Mouse (Mus musculus): ENCODE measurements around the gene Ephb6. TPM values are rescaled to one million over a fixed set of nuclear protein-coding genes. Genes with fewer than 3 reads are reported as not detected.

The Ephb6 gene
- polyA plus RNA-seq, 1 experiment from 2014 or later, result 43.7 TPM

GRCm38 (mm10) chr6:41658487-41658886 is 53.2 kb downstream of the Ephb6 start:
- Histone ChIP-seq H3K27ac (no peak overlapping the region), H3K4me3 (no peak overlapping the region), H3K9me3 (no peaks in the 10 kb centered on the region), H3K4me1 (no peaks in the 10 kb centered on the region), H3K27me3 (replicated peaks) (no peaks in the 10 kb centered on the region), H3K36me3 (replicated peaks) (no peaks in the 10 kb centered on the region), H3K4me2 (no peak overlapping the region), H3K9ac (no peak overlapping the region)
- ATAC-seq (replicated peaks), result no peak
- WGBS, result 76% methylated on average over 1 of the region's 1 CpGs

DNA sequence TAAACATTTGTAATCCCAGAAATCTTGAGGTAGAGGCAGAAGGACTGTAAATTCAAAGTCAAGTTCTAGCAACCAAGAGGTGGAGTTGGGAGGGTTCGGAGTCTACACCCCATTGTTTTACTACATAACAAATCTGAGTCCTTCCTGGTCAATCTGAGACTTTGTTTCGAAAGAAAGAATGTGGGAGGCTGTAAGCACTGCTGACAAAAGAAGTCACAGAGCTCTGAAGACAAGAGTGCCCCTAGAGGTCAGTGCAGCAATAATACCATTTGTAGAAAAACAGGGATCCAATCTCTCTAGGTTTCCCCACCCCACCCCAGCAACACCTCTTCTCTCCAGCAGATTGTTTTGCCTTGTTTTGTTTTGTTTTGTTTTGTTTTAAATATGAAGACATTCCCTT is 57.0 kb downstream of the Ephb6 start:
- 34% methylated on average over 2 of the region's 2 CpGs for WGBS
- H3K27ac ChIP-seq, result no peak overlapping the region
- H3K4me2 ChIP-seq, result no peak overlapping the region
- no peaks in the 10 kb centered on the region for H3K36me3 ChIP-seq (replicated peaks)
- H3K27me3 ChIP-seq (replicated peaks), result no peaks in the 10 kb centered on the region
- H3K4me3 ChIP-seq, result no peak overlapping the region
- H3K4me1 ChIP-seq, result no peaks in the 10 kb centered on the region
- ATAC-seq (replicated peaks), result no peak
- no peaks in the 10 kb centered on the region for H3K9me3 ChIP-seq
- H3K9ac ChIP-seq, result no peak overlapping the region

Other genes starting within 250 kb of the Ephb6 start
- not detected in 2 replicates for gene Prss3, start 227.8 kb upstream of the Ephb6 start, polyA plus RNA-seq (2015; fragmentation: Nextera tagmentation; extraction: Ambion mirVana)
- gene Gm5771, start 213.1 kb upstream of the Ephb6 start, polyA plus RNA-seq (2015; fragmentation: Nextera tagmentation; extraction: Ambion mirVana), result not detected in 2 replicates
- gene Gm10334, start 159.3 kb upstream of the Ephb6 start, polyA plus RNA-seq (2015; fragmentation: Nextera tagmentation; extraction: Ambion mirVana), result not detected in 2 replicates
- gene Prss1, start 146.6 kb upstream of the Ephb6 start, polyA plus RNA-seq (2015; fragmentation: Nextera tagmentation; extraction: Ambion mirVana), result not detected in 2 replicates
- not detected in 2 replicates for gene Prss2, start 83.7 kb upstream of the Ephb6 start, polyA plus RNA-seq (2015; fragmentation: Nextera tagmentation; extraction: Ambion mirVana)
- 0.89 and 1.3 TPM in 2 replicates for gene Trpv6, start 30.9 kb downstream of the Ephb6 start, polyA plus RNA-seq (2015; fragmentation: Nextera tagmentation; extraction: Ambion mirVana)
- gene Trpv5, start 75.3 kb downstream of the Ephb6 start, polyA plus RNA-seq (2015; fragmentation: Nextera tagmentation; extraction: Ambion mirVana), result not detected in 2 replicates
- gene Llcfc1, start 78.9 kb downstream of the Ephb6 start, polyA plus RNA-seq (2015; fragmentation: Nextera tagmentation; extraction: Ambion mirVana), result not detected in 2 replicates
- 0.21 and 0.75 TPM in 2 replicates for gene Kel, start 98.9 kb downstream of the Ephb6 start, polyA plus RNA-seq (2015; fragmentation: Nextera tagmentation; extraction: Ambion mirVana)
- not detected in 2 replicates for gene Olfr459, start 169.7 kb downstream of the Ephb6 start, polyA plus RNA-seq (2015; fragmentation: Nextera tagmentation; extraction: Ambion mirVana)
- gene Pip, start 242.1 kb downstream of the Ephb6 start, polyA plus RNA-seq (2015; fragmentation: Nextera tagmentation; extraction: Ambion mirVana), result not detected in 2 replicates
- gene Sval2, start 247.5 kb downstream of the Ephb6 start, polyA plus RNA-seq (2015; fragmentation: Nextera tagmentation; extraction: Ambion mirVana), result not detected in 2 replicates